Mouse (Mus musculus) forebrain, embryonic 16.5 days (tissue): ENCODE data around the gene Sorl1. TPM values are rescaled to one million over a fixed set of nuclear protein-coding genes. Genes with fewer than 3 reads are reported as not detected.

Experiments used
- ATAC-seq: fragments of 200-750 bp; cut with Nextera tagmentation; 2 replicates; pipeline ENCODE4 v1.8.0; 2017; ENCODE audit warnings: mild to moderate bottlenecking, moderate library complexity
- H3K27ac ChIP-seq: fragments of 300-500 bp; sonication (generic); 2 replicates; pipeline ENCODE4 v1.5.1; 2014; ENCODE audit warnings: low read length, control low read depth
- H3K27me3 ChIP-seq: fragments of 300-500 bp; sonication (generic); replicated peaks from 2 replicates; pipeline ENCODE4 v1.6.1; 2014; ENCODE audit warnings: low read length; ENCODE audit not compliant: control insufficient read depth, insufficient read depth
- H3K36me3 ChIP-seq: fragments of 300-500 bp; sonication (generic); 2 replicates; pipeline ENCODE4 v1.6.1; 2014; ENCODE audit not compliant: control insufficient read depth, insufficient read depth
- H3K4me1 ChIP-seq: fragments of 300-500 bp; sonication (generic); replicated peaks from 2 replicates; pipeline ENCODE4 v1.6.1; 2014; ENCODE audit warnings: low read length; ENCODE audit not compliant: control insufficient read depth, insufficient read depth
- H3K4me2 ChIP-seq: fragments of 300-500 bp; sonication (generic); 2 replicates; pipeline ENCODE4 v1.6.1; 2014; ENCODE audit warnings: mild to moderate bottlenecking, low read length, control low read depth
- H3K4me3 ChIP-seq: fragments of 300-500 bp; sonication (generic); replicated peaks from 2 replicates; pipeline ENCODE4 v1.5.1; 2014; ENCODE audit warnings: mild to moderate bottlenecking, low read length, control low read depth
- H3K9ac ChIP-seq: fragments of 300-500 bp; sonication (generic); replicated peaks from 2 replicates; pipeline ENCODE4 v1.6.1; 2014; ENCODE audit warnings: low read depth, low read length, control low read depth
- H3K9me3 ChIP-seq: fragments of 300-500 bp; sonication (generic); 2 replicates; pipeline ENCODE4 v1.6.1; 2016; ENCODE audit warnings: low read length; ENCODE audit not compliant: control insufficient read depth
- WGBS: fragments of 180-500 bp; shearing (Covaris S2); extraction: QIAGEN DNeasy Blood & Tissue Kit; methylation state at CpG from one replicate; pipeline ENCODE4 v1.1.7; 2014; 5-methylcytosine and 5-hydroxymethylcytosine counted together
- polyA plus RNA-seq: library from polyadenylated mRNA; unstranded; fragments of >200 nt; fragmentation: Nextera tagmentation; extraction: Ambion mirVana; gene quantifications from 2 replicates; pipeline ENCODE4 v1.2.1, GENCODE M21; 2015

Sorl1 gene
- polyA plus RNA-seq, 1 experiment from 2014 or later, result 14.6 TPM

- WGBS, result 81% methylated on average over 7 of the region's 7 CpGs
- Histone ChIP-seq H3K36me3 (no peaks in the 10 kb centered on the region), H3K4me3 (no peak overlapping the region), H3K27me3 (no peaks in the 10 kb centered on the region), H3K4me1 (peaks cover 9% of the 10 kb centered on the region), H3K27ac (no peak overlapping the region), H3K9ac (no peak overlapping the region), H3K4me2 (no peak overlapping the region), H3K9me3 (no peaks in the 10 kb centered on the region)
- ATAC-seq, result no peak
Measured at GRCm38 (mm10) chr9:42111256-42111655, 12.8 kb downstream of the Sorl1 start.

DNA sequence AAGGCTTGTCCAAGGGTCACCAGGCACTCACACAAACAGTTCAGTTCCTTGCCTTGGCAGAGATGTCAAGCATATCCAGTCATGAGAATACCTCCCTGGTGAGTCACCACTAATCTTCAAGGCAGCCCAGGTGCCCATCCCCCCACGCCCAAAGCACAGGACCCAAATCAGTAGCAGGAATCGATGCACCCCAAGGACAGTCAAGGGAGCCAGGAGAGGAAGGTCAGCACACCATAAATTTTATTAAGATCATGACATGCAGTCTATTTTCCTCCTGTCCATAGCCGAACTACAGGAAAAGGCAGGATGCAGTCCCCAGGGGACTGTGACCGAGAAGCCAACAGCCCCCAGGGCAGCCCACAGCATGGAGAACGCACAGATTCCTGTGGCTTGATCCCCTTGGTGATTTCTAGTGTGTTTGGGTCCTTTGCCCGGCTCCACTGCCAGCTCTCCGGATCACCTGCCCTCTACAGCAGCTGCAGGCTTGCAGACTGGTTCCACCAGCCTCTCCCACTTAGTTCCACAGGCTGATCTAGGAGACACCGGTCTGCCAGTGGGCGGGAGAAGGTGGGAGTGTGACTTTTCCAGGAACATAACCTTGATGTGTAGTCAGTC is 14.2 kb downstream of the Sorl1 start:
- H3K27me3 ChIP-seq, result no peaks in the 10 kb centered on the region

GRCm38 (mm10) chr9:42109131-42109530 is 15.0 kb downstream of the Sorl1 start:
- Histone ChIP-seq H3K4me1 (0 out of 2 replicates have a peak, but pooled peaks cover 5% of the 10 kb centered on the region), H3K9me3 (no peaks in the 10 kb centered on the region), H3K4me2 (no peak overlapping the region), H3K36me3 (no peaks in the 10 kb centered on the region), H3K9ac (no peak overlapping the region), H3K4me3 (no peak overlapping the region), H3K27ac (no peak overlapping the region), H3K27me3 (no peaks in the 10 kb centered on the region)
- WGBS, result 74% methylated on average over 5 of the region's 5 CpGs
- ATAC-seq, result no peak

More for the DNA sequence above, 14.2 kb downstream of the Sorl1 start:
- Histone ChIP-seq H3K9me3 (no peaks in the 10 kb centered on the region), H3K4me1 (peaks cover 8% of the 10 kb centered on the region; the same call in 1 of the 2 replicates), H3K27ac (no peak overlapping the region), H3K9ac (no peak overlapping the region), H3K4me2 (no peak overlapping the region), H3K36me3 (no peaks in the 10 kb centered on the region), H3K4me3 (no peak overlapping the region)
- ATAC-seq, result no peak
- 71% methylated on average over 9 of the region's 9 CpGs for WGBS

DNA sequence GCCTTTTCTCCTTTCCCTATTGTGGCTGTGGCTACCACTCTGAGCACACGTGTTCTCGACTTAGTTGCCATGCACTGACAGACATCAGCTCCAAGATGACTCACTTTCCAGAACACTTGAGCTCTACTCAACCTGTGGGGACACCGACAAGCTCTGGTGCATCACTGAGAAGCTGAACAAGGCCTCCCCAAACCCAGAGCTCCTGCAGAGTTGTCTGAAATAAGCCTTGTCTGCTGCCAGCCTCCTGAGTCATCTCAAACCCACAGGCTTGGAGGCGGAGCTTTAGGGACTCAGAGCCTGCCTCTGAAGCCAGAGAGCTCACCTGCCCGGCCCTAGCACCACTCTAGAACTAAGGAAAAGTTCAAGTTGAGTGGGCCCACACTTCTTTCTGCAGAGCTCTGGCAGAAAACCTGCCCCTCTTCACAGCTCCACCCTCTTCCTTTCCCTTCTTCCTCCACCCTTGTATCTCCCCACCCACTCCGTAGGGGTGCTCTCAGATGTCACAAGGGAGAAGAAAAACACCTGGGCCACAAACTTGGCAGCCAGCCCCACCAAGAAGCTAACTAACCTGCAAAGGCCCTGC is 15.6 kb downstream of the Sorl1 start:
- Histone ChIP-seq H3K36me3 (no peaks in the 10 kb centered on the region), H3K9ac (no peak overlapping the region), H3K4me3 (no peak overlapping the region), H3K4me1 (0 out of 2 replicates have a peak, but pooled peaks cover 5% of the 10 kb centered on the region), H3K9me3 (no peaks in the 10 kb centered on the region), H3K4me2 (no peak overlapping the region), H3K27ac (no peak overlapping the region), H3K27me3 (no peaks in the 10 kb centered on the region)
- no peak for ATAC-seq
- WGBS, result 56% methylated on average over 6 of the region's 6 CpGs

DNA sequence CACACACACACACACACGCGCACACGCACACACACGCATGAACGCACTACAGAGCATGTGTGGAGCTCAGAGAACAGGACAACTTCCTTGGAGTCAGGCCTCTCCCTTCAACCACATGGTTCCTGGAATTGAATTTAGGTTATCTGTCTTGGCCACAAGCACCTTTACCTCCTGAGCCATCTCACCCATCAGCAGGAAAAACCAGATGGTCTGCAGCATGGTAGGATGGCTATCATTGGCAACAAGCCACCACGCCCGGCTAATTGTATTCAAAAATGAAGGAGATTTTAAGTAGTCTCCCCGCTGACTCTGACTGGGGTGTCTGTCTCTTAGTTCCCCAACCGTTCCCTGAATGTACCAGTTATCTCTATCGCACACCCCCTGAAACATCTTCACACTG is 17.0 kb downstream of the Sorl1 start:
- Histone ChIP-seq H3K27ac (no peak overlapping the region), H3K4me3 (no peak overlapping the region)
- WGBS, result 82% methylated on average over 10 of the region's 10 CpGs

GRCm38 (mm10) chr9:42106305-42106704 is 17.8 kb downstream of the Sorl1 start:
- Histone ChIP-seq H3K4me1 (0 out of 2 replicates have a peak, but pooled peaks cover 5% of the 10 kb centered on the region), H3K4me3 (no peak overlapping the region), H3K27ac (no peak overlapping the region), H3K27me3 (no peaks in the 10 kb centered on the region), H3K4me2 (no peak overlapping the region), H3K9me3 (no peaks in the 10 kb centered on the region), H3K36me3 (no peaks in the 10 kb centered on the region), H3K9ac (no peak overlapping the region)
- no peak for ATAC-seq
- WGBS, result 94% methylated on average over 7 of the region's 7 CpGs

More for the DNA sequence above, 17.0 kb downstream of the Sorl1 start:
- no peak for ATAC-seq
- Histone ChIP-seq H3K36me3 (no peaks in the 10 kb centered on the region), H3K4me2 (no peak overlapping the region), H3K9ac (no peak overlapping the region), H3K27me3 (no peaks in the 10 kb centered on the region), H3K9me3 (no peaks in the 10 kb centered on the region), H3K4me1 (0 out of 2 replicates have a peak, but pooled peaks cover 5% of the 10 kb centered on the region)

- H3K4me3 ChIP-seq, result no peak overlapping the region
- no peak overlapping the region for H3K27ac ChIP-seq
- 0 out of 2 replicates have a peak, but pooled peaks cover 10% of the 10 kb centered on the region for H3K4me1 ChIP-seq
- H3K9ac ChIP-seq, result no peak overlapping the region
- H3K9me3 ChIP-seq, result no peaks in the 10 kb centered on the region
- WGBS, result 93% methylated on average over 7 of the region's 7 CpGs
- no peak overlapping the region for H3K4me2 ChIP-seq
- ATAC-seq, result no peak
- H3K27me3 ChIP-seq, result no peaks in the 10 kb centered on the region
- H3K36me3 ChIP-seq, result no peaks in the 10 kb centered on the region
Measured at GRCm38 (mm10) chr9:42103546-42103945, 20.6 kb downstream of the Sorl1 start.

DNA sequence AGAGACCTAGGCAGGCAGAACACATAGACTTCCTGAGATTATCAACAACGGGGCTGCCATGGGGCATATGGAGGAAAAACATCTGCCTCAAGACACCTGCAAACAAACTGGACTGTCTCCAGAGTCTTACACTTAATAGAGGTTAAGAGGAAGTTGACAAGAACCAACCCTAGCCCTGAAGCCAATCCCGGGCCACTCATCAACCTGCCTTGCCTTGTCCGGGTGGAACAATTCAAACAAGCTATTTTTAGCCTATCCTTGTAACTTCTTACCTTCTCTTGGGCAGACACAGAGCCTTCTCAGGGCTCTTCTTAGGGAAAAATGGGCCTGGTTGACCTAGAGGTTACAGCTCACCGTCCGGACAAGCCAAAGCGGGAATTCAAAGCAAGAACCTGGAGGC is 22.1 kb downstream of the Sorl1 start:
- WGBS, result 92% methylated on average over 6 of the region's 6 CpGs
- Histone ChIP-seq H3K4me3 (no peak overlapping the region), H3K27ac (no peak overlapping the region), H3K9ac (no peak overlapping the region), H3K27me3 (no peaks in the 10 kb centered on the region), H3K36me3 (no peaks in the 10 kb centered on the region), H3K4me1 (0 out of 2 replicates have a peak, but pooled peaks cover 10% of the 10 kb centered on the region), H3K9me3 (no peaks in the 10 kb centered on the region), H3K4me2 (no peak overlapping the region)
- ATAC-seq, result no peak

DNA sequence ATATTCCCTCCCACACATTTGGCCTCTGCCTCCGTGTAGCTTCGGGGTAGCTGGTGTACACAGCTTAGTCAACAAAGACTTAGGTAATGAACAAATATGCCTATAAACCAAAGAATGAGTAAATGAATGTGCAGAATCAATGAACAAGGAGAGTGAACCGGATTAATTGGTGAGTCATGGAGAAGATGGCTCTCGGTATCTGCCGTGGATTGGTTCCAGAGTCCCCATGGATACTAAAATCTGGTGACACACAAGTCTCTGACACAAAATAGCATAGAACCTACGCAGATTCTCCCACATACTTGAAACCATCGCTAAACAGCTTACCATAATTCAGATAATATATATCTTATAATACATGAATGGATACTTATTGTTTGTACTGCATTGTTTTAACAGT is 22.8 kb downstream of the Sorl1 start:
- Histone ChIP-seq H3K9me3 (no peaks in the 10 kb centered on the region), H3K4me2 (no peak overlapping the region), H3K4me1 (0 out of 2 replicates have a peak, but pooled peaks cover 10% of the 10 kb centered on the region), H3K9ac (no peak overlapping the region), H3K36me3 (no peaks in the 10 kb centered on the region), H3K4me3 (no peak overlapping the region), H3K27ac (no peak overlapping the region), H3K27me3 (no peaks in the 10 kb centered on the region)
- no peak for ATAC-seq
- WGBS, result 69% methylated on average over 7 of the region's 7 CpGs
